ENCODE assay signal across 8 mouse cellular contexts in genomic region chr5:146220879-146221714, GRCm38 (mm10). TPM values are rescaled to one million over a fixed set of nuclear protein-coding genes. Genes with fewer than 3 reads are reported as not detected.
A peak's percentile ranks its signal among the peaks of the same experiment; 100 is the strongest.
DNase-seq lines count a peak whose midpoint lies in the region; ATAC-seq and TF ChIP-seq lines count a peak whose summit lies in the region.

TSS of gene Rnf6 (minus strand) at chr5:146221555.

- peak; percentile 95 for DNase-seq in A20 (ENCODE audit: low read depth, low spot score)
- peak; percentile 93 to 95 for DNase-seq in heart, adult 9 months (ENCODE audit: low spot score in 2 of 2)
- DNase-seq in monocyte, adult 2 months (ENCODE audit: low read depth in 1 of 2, low spot score in 2 of 2): peak; percentile 75 to 83
- DNase-seq in spleen, postnatal 36 days (ENCODE audit: low spot score in 2 of 2): peak; percentile 95 to 97

- TF ChIP-seq POLR2A in bone marrow macrophage, adult 2 months (IDR thresholded peaks at IDR 0.05; ENCODE audit: borderline replicate concordance, low read depth, low read length): no peak
- TF ChIP-seq POLR2A in embryonic fibroblast, embryonic 13.5 days (IDR thresholded peaks at IDR 0.05; ENCODE audit: low read depth, low read length): peak; percentile 78

- peaks cover 10% of the 10 kb centered on the region for H3K4me1 ChIP-seq in bone marrow macrophage, adult 2 months (ENCODE audit: control insufficient read depth, insufficient read depth, low read length)
- peaks cover 3% of the 10 kb centered on the region; the same call in 1 of the 2 replicates for H3K4me1 ChIP-seq in embryonic fibroblast, embryonic 13.5 days (ENCODE audit: control insufficient read depth, insufficient read depth, low read length)
- peaks cover 7% of the 10 kb centered on the region; the same call in 1 of the 2 replicates for H3K4me1 ChIP-seq in kidney, embryonic 14.5 days (ENCODE audit: control insufficient read depth, insufficient read depth, low read length)
- H3K4me1 ChIP-seq in limb, embryonic 15.5 days: peaks cover 16% of the 10 kb centered on the region

- TF ChIP-seq CTCF in bone marrow macrophage, adult 2 months (IDR thresholded peaks at IDR 0.05; ENCODE audit: low read depth, low read length): no peak
- no peak for TF ChIP-seq CTCF in embryonic fibroblast, embryonic 13.5 days (IDR thresholded peaks at IDR 0.05; ENCODE audit: borderline replicate concordance, insufficient read depth, low read length)

- H3K27ac ChIP-seq in bone marrow macrophage, adult 2 months (ENCODE audit: insufficient read depth, low read depth, low read length): peak within 1 kb of the TSS; percentile 98
- peak within 1 kb of the TSS; percentile 95 for H3K27ac ChIP-seq in embryonic fibroblast, embryonic 13.5 days (ENCODE audit: insufficient read depth, low read length)
- H3K27ac ChIP-seq in kidney, embryonic 14.5 days (ENCODE audit: low read depth, low read length): peak within 1 kb of the TSS; percentile 92
- H3K27ac ChIP-seq in limb, embryonic 15.5 days: peak within 1 kb of the TSS; percentile 99

- under 1% methylated on average over 66 of the region's 67 CpGs for WGBS in kidney, embryonic 14.5 days
- 0% methylated on average over 67 of the region's 67 CpGs for WGBS in limb, embryonic 15.5 days

- H3K27me3 ChIP-seq in kidney, embryonic 14.5 days (ENCODE audit: control insufficient read depth, insufficient read depth, low read length): no peaks in the 10 kb centered on the region
- H3K27me3 ChIP-seq in limb, embryonic 15.5 days: no peaks in the 10 kb centered on the region

- H3K9ac ChIP-seq in kidney, embryonic 14.5 days (ENCODE audit: low read depth, low read length): peak within 1 kb of the TSS; percentile 58
- H3K9ac ChIP-seq in limb, embryonic 15.5 days: peak within 1 kb of the TSS; percentile 78

- peak within 1 kb of the TSS; percentile 74 for H3K4me2 ChIP-seq in kidney, embryonic 14.5 days (replicated peaks; ENCODE audit: low read depth, low read length)
- peak within 1 kb of the TSS; percentile 56 for H3K4me2 ChIP-seq in limb, embryonic 15.5 days

- ATAC-seq in kidney, embryonic 14.5 days (ENCODE audit: low FRiP score, low TSS enrichment): peak; percentile 100
- peak; percentile 99 for ATAC-seq in limb, embryonic 15.5 days (ENCODE audit: insufficient number of reproducible peaks, low FRiP score, low TSS enrichment, low read depth)

- peak within 1 kb of the TSS; percentile 96 for H3K4me3 ChIP-seq in bone marrow macrophage, adult 2 months (ENCODE audit: insufficient read depth, low read length)
- peak within 1 kb of the TSS; percentile 73 for H3K4me3 ChIP-seq in embryonic fibroblast, embryonic 13.5 days (ENCODE audit: insufficient read depth, low read length)
- peak within 1 kb of the TSS; percentile 45 for H3K4me3 ChIP-seq in kidney, embryonic 14.5 days (ENCODE audit: low read length)
- peak within 1 kb of the TSS; percentile 88 for H3K4me3 ChIP-seq in limb, embryonic 15.5 days

- H3K9me3 ChIP-seq in kidney, embryonic 14.5 days (ENCODE audit: control insufficient read depth, low read length): no peaks in the 10 kb centered on the region
- no peaks in the 10 kb centered on the region for H3K9me3 ChIP-seq in limb, embryonic 15.5 days

- H3K36me3 ChIP-seq in kidney, embryonic 14.5 days (ENCODE audit: control insufficient read depth, insufficient read depth, low read length): peaks cover 22% of the 10 kb centered on the region
- H3K36me3 ChIP-seq in limb, embryonic 15.5 days: peaks cover 20% of the 10 kb centered on the region

RNA-seq across cellular contexts. Expression of gene Rnf6, which starts in this region (rescaled TPM):
- 43.2 TPM in 2 replicates for polyA plus RNA-seq in bone marrow macrophage, adult 2 months (2012; ENCODE audit: insufficient read depth, insufficient read length, missing spikeins)
- polyA plus RNA-seq in embryonic fibroblast, embryonic 13.5 days (2011; ENCODE audit: insufficient read length, low read depth, missing spikeins): 68.8 and 72.9 TPM in 2 replicates
- 29.5 and 38.2 TPM in 2 replicates for polyA plus RNA-seq in kidney, embryonic 14.5 days (2014; fragmentation: Nextera tagmentation; extraction: Ambion mirVana)
- 49.2 and 54.0 TPM in 2 replicates for polyA plus RNA-seq in limb, embryonic 15.5 days (2015; fragmentation: Nextera tagmentation; extraction: Ambion mirVana)

Comparison
In these comparisons a context has a peak if more than half of its experiments do, and no peak if none do; other contexts are left out.
1. Peak in every context shown above with its lines: DNase-seq, ATAC-seq, H3K4me3 ChIP-seq and H3K27ac ChIP-seq.
2. H3K4me3 ChIP-seq: peak in every context shown above with its lines; median percentile 96 in bone marrow macrophage, adult 2 months; 88 in limb, embryonic 15.5 days; 73 in embryonic fibroblast, embryonic 13.5 days; 45 in kidney, embryonic 14.5 days.